Mouse (Mus musculus): ENCODE results near the gene Cib1. TPM values are rescaled to one million over a fixed set of nuclear protein-coding genes. Genes with fewer than 3 reads are reported as not detected.
A peak's percentile ranks its signal among the peaks of the same experiment; 100 is the strongest.

The Cib1 gene
- total RNA-seq, 2 experiments from 2014 or later, result 5.6 to 9.0 TPM

DNA sequence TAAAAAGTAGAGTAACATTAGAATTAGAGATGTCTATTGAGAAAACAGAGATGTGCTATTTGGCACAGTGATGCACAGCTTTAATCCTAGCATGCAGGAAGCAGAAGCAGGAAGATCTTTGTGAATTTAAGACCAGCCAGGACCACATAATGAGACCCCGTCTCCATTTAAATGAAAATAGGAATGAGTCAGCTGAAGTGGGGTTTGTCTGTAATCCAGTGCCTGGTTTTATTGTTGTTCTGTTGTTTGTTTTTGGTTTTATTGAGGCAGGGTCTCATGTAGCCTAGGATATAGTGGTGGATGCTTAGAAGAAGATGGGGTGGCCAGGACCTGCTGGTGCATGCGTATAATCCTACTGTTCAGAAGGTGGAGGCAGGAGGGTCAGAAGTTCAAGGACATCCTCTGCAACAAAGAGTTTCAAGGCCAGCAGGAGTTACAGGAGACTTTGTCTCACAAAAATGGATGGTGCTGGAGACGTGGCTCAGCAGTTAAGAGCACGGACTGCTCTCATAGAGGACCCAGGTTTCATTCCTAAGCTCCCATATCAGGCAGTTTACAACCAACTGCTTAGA lies 11.3 kb downstream of the Cib1 start:
- TF ChIP-seq CTCF (IDR thresholded peaks at IDR 0.05), result no peak
- H3K4me3 ChIP-seq, result no peak overlapping the region
- no peak for DNase-seq
- no peak overlapping the region for H3K27ac ChIP-seq
- intact Hi-C loops (cut with DNase I), result no loop called here

DNA sequence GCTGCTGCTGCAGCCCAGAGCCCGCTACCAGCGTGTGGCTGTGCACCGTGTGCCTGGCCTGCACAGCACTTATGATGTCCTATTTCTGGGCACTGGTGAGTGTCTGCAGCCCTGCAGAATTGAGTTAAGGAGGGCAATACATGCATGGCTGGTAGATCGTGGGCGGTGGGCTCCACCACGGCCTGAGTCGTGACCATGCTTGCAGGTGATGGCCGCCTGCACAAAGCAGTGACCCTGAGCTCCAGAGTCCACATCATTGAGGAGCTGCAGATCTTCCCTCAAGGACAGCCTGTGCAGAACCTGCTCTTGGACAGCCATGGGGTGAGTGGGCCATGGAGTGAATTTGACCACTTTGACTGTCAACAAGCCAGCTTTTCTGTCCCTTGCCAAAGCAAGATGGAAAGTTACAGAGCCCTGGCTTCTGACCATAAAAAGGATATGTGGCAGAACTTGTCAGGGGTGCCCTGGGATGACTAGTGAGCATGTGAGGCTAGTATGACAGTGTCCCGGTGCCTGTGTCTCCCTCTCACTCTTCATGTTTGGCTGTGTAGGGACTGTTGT lies 12.3 kb downstream of the Cib1 start:
- Histone ChIP-seq H3K4me3 (no peak overlapping the region), H3K27ac (no peak overlapping the region)
- DNase-seq, result no peak
- intact Hi-C loops (cut with DNase I), result no loop called here
- TF ChIP-seq CTCF (IDR thresholded peaks at IDR 0.05), result no peak

- intact Hi-C loops (cut with DNase I), result no loop called here
- TF ChIP-seq CTCF (IDR thresholded peaks at IDR 0.05), result no peak
- Histone ChIP-seq H3K27ac (no peak overlapping the region), H3K4me3 (no peak overlapping the region)
- DNase-seq, result no peak
These were observed 13.9 kb downstream of the Cib1 start for GRCm38 (mm10) chr7:80218666-80219065.

DNA sequence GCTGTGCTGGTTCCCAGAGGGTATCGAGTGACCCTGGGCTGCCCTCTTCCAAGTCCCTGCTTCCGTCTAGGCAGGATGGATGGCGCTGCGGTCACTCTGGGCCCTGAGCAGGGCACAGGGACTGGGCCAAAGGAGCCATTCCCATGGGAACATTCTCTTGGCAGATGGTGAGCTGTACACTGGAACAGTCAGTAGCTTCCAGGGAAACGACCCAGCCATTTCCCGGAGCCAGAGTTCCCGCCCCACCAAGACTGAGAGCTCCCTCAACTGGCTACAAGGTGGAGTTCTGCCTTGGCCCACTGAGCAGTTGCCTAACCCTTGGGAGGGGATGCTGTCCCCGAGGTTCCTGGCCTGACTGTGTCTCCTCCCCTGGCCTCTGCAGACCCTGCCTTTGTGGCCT lies 16.0 kb downstream of the Cib1 start:
- TF ChIP-seq CTCF (IDR thresholded peaks at IDR 0.05), result peak; percentile 56
- intact Hi-C loops (cut with DNase I), result no loop called here
- DNase-seq, result peak; percentile 87
- Histone ChIP-seq H3K4me3 (no peak overlapping the region), H3K27ac (peak overlapping the region; percentile 38)

DNA sequence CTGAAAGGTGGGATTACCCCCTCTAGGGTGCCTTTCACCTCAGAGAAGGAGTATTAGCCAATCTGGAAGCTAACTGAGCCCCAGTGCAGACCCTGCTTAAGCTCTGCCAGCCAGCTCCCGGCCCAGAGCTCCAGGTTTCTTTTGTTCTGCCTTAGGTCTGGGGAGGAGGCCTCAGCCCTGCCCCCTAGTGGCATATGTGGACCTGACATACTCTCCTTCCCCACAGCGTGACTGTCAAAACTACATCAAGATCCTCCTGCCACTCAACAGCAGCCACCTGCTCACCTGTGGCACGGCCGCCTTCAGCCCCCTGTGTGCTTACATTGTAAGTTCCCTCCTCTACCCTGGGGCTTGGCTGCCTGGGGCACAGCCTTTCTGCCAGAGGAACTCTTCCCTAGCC lies 17.2 kb downstream of the Cib1 start:
- Histone ChIP-seq H3K27ac (no peak overlapping the region), H3K4me3 (no peak overlapping the region)
- peak; percentile 80 for DNase-seq
- intact Hi-C loops (cut with DNase I), result loop anchor here (1.0 to 2.0 kb wide), 2 partner anchors 58 to 75 kb away; no protein-coding TSS in a partner anchor
- peak; percentile 92 for TF ChIP-seq CTCF (IDR thresholded peaks at IDR 0.05)

DNA sequence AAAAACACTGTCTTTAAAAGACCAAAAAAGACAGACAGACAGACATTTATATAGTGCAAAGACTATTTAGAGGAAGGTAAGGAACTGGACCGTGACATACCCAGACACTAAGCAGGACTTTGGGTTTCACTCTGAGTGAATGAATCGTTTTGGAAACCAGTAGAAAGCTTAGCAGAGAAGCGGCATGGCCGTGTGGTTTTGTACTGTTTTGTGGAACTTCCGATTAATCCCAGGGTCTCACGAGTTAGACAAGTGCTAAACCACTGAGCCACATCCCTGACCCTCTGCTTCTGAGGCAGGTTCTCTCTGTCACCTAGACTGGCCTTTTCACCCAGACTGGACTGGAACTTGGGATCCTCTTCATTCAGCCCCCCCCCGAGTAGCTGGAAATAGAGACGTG lies 18.2 kb downstream of the Cib1 start:
- Histone ChIP-seq H3K27ac (no peak overlapping the region), H3K4me3 (no peak overlapping the region)
- intact Hi-C loops (cut with DNase I), result loop anchor here (2.0 kb wide), 1 partner anchor 74 kb away; no protein-coding TSS in a partner anchor
- TF ChIP-seq CTCF (IDR thresholded peaks at IDR 0.05), result no peak
- DNase-seq, result no peak

GRCm38 (mm10) chr7:80213604-80214003 lies 19.0 kb downstream of the Cib1 start:
- no peak for TF ChIP-seq CTCF (IDR thresholded peaks at IDR 0.05)
- no peak overlapping the region for H3K27ac ChIP-seq
- peak; percentile 3 for DNase-seq
- intact Hi-C loops (cut with DNase I), result loop anchor here (2.0 kb wide), 1 partner anchor 73 kb away; no protein-coding TSS in a partner anchor
- no peak overlapping the region for H3K4me3 ChIP-seq

GRCm38 (mm10) chr7:80210982-80211381 lies 21.6 kb downstream of the Cib1 start:
- intact Hi-C loops (cut with DNase I), result no loop called here
- Histone ChIP-seq H3K4me3 (no peak overlapping the region), H3K27ac (no peak overlapping the region)
- no peak for DNase-seq
- no peak for TF ChIP-seq CTCF (IDR thresholded peaks at IDR 0.05)

DNA sequence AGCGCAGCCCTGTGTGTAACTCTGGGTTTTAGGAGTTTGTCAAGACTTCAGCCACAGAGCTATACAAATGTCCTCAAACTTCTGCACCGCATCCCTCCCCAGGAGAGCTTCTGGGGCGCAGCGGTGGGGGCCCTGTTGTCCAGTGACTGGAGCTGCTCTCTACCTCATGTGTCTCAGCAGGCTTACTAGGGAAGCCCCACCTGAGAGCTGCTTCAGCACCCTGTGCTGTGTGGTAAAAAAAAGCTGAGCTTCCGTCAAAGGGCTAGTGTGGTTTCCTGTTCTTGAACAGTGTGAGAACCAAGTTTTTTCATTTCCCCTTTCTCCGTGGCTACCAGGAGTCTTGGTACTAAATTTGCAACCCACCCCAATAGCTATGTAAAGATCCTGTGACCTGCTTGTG lies 22.9 kb downstream of the Cib1 start:
- H3K4me3 ChIP-seq, result no peak overlapping the region
- H3K27ac ChIP-seq, result 0 out of 2 replicates have a peak overlapping the region, but pooled peaks have one; percentile 10
- no peak for DNase-seq
- intact Hi-C loops (cut with DNase I), result no loop called here
- TF ChIP-seq CTCF (IDR thresholded peaks at IDR 0.05), result no peak

DNA sequence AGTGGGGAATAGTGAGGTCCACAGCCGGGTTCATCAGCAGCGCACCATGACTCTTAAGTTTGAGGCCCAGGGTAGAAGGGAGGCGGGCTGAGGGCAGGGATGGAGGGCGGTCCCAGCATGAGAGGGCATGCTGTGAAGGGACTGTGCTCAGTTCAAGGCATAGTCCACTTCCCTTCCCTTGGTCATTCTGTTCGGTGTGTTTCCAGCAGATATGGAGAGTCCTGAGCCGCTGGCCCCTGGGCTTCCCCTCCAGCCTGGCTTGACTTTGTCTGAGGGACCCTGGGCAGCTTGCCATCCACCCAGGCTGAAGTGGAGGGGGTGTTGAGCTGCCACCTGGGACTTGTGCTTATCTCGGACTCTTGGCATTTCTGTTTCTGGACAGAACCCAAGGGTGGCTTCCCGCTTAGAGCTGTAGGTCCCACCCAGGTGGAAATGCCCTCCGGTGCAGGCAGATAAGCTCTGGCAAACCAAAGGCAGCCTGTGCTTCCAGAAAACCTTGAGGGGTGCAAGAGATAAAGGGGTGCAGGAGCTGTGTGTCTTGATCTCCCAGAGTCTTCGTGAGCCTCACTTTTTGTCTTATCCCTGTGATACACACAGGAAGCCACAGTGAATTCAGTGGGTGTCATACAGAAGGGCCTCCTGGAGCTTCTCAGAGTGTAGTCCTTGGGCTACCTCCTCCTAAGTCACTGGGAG lies 23.7 kb downstream of the Cib1 start:
- Histone ChIP-seq H3K4me3 (no peak overlapping the region), H3K27ac (peak overlapping the region; percentile 10; the same call in 1 of the 2 replicates)
- intact Hi-C loops (cut with DNase I), result no loop called here
- TF ChIP-seq CTCF (IDR thresholded peaks at IDR 0.05), result no peak
- DNase-seq, result no peak

DNA sequence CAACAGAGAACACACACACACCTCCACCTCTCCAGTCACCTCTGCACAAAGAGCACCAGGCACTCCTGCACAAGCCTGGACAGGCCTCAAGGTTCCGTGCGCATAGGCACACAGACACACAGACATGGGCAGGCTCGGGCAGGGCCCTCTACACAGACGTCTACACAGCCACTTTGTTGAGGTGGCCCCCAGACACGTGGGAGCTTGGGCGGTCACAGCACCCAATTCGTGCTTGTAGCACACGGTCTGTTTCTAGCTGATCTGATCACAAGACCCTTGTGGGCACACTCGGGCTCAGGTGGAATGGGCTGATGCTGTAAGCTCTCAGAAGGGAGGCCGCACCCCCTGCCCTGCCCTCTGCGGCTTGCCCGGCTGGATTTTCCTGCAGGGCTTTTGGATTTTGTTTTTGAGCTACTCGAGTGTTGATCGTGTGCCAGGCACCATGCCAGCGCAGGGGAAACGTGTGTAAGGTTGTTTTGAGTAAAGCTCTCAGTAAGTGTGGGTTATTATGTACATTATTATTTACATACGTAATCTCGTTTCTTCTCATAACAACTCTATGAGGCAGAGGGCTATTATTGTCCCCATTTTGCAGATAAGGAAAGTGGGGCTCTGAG lies 24.5 kb downstream of the Cib1 start:
- Histone ChIP-seq H3K27ac (no peak overlapping the region), H3K4me3 (no peak overlapping the region)
- intact Hi-C loops (cut with DNase I), result no loop called here
- no peak for DNase-seq
- no peak for TF ChIP-seq CTCF (IDR thresholded peaks at IDR 0.05)

- no peak for DNase-seq
- intact Hi-C loops (cut with DNase I), result no loop called here
- TF ChIP-seq CTCF (IDR thresholded peaks at IDR 0.05), result no peak
- no peak overlapping the region for H3K4me3 ChIP-seq
- H3K27ac ChIP-seq, result no peak overlapping the region
These were observed 25.3 kb downstream of the Cib1 start for GRCm38 (mm10) chr7:80207314-80207731.

Data from gastrocnemius, adult 2 months (tissue).